Mouse (Mus musculus): Measurements from ENCODE around the gene Eps15l1.

GRCm38 (mm10) chr8:72329116-72329515 lies 92.1 kb downstream of the Eps15l1 start:
- TF ChIP-seq CTCF (IDR thresholded peaks at IDR 0.05; ENCODE audit: low read depth) (no peak), EP300 (optimal IDR thresholded peaks at IDR 0.05) (no peak)
